Mouse (Mus musculus) liver, embryonic 11.5 days (tissue): ENCODE data around the gene Pcgf2. TPM values are rescaled to one million over a fixed set of nuclear protein-coding genes. Genes with fewer than 3 reads are reported as not detected.

Experiments
- ATAC-seq: fragments of 200-750 bp; cut with Nextera tagmentation; replicated peaks from 2 replicates; pipeline ENCODE4 v1.8.0; 2017; ENCODE audit warnings: moderate number of reproducible peaks, mild to moderate bottlenecking, moderate TSS enrichment, moderate library complexity; ENCODE audit not compliant: low FRiP score
- DNase-seq: peaks from one replicate; pipeline ENCODE4 v3.0.0-alpha.2; 2017; ENCODE audit warnings: low spot score
- H3K27ac ChIP-seq: fragments of 300-500 bp; sonication (generic); 2 replicates; pipeline ENCODE4 v1.5.1; 2014; ENCODE audit warnings: mild to moderate bottlenecking, low read depth, low read length, control low read depth
- H3K27me3 ChIP-seq: fragments of 300-500 bp; sonication (generic); replicated peaks from 2 replicates; pipeline ENCODE4 v1.6.1; 2014; ENCODE audit warnings: low read length, mixed read lengths; ENCODE audit not compliant: control insufficient read depth, insufficient read depth
- H3K36me3 ChIP-seq: fragments of 300-500 bp; sonication (generic); 2 replicates; pipeline ENCODE4 v1.6.1; 2014; ENCODE audit warnings: mild to moderate bottlenecking, low read length, moderate library complexity, mixed read lengths; ENCODE audit not compliant: control insufficient read depth, insufficient read depth
- H3K4me1 ChIP-seq: fragments of 300-500 bp; sonication (generic); replicated peaks from 2 replicates; pipeline ENCODE4 v1.6.1; 2014; ENCODE audit warnings: low read length, mixed read lengths; ENCODE audit not compliant: control insufficient read depth, insufficient read depth
- H3K4me2 ChIP-seq: fragments of 300-500 bp; sonication (generic); 2 replicates; pipeline ENCODE4 v1.6.1; 2014; ENCODE audit warnings: mild to moderate bottlenecking, control low read depth, moderate library complexity
- H3K4me3 ChIP-seq: fragments of 300-500 bp; sonication (generic); 2 replicates; pipeline ENCODE4 v1.5.1; 2014; ENCODE audit warnings: low read depth, low read length, control low read depth
- H3K9ac ChIP-seq: fragments of 300-500 bp; sonication (generic); 2 replicates; pipeline ENCODE4 v1.6.1; 2014; ENCODE audit warnings: low read depth, low read length, control low read depth
- H3K9me3 ChIP-seq: fragments of 300-500 bp; sonication (generic); 2 replicates; pipeline ENCODE4 v1.6.1; 2016; ENCODE audit warnings: low read length, inconsistent platforms, mixed read lengths; ENCODE audit not compliant: control insufficient read depth
- WGBS: fragments of 180-500 bp; shearing (Covaris S2); extraction: QIAGEN DNeasy Blood & Tissue Kit; methylation state at CpG from one replicate; pipeline ENCODE4 v1.1.7; 2014; 5-methylcytosine and 5-hydroxymethylcytosine counted together
- polyA plus RNA-seq: library from polyadenylated mRNA; unstranded; fragments of >200 nt; fragmentation: Nextera tagmentation; extraction: Ambion mirVana; gene quantifications from 2 replicates; pipeline ENCODE4 v1.2.1, GENCODE M21; 2014

Pcgf2 gene
- polyA plus RNA-seq, 1 experiment from 2014 or later: 13.2 TPM

DNA sequence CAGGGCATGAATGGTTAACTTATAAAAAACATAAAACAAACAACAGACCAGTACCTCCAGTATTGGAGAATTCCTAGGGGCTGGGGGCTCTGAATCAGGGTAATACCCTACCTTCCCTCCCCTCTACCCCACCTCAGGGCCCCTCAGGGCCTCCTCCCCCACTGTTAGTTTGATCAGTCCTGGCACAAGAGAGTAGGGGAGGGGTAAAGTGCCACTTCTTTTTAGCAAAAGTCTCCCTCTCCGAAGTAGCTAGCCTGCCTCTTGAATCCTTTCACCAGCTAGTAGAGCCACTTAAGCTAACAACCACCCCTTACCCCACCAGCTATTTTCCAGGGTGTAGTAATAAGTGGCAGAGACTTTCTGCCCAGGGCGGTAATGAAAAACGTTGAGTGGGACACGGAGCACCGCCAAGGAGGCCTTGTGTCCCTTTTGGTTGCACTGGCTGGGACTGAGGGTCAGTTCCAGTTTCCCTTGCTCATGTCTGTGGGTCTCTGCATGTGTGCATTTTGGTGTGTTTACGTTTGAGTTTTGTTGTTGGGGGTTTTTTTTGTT is 17.7 kb downstream of the Pcgf2 start:
- no peak for DNase-seq
- Histone ChIP-seq H3K4me3 (no peak overlapping the region), H3K4me1 (peaks cover 11% of the 10 kb centered on the region; the same call in 1 of the 2 replicates), H3K9ac (no peak overlapping the region), H3K9me3 (no peaks in the 10 kb centered on the region), H3K36me3 (peaks cover 7% of the 10 kb centered on the region; the same call in 1 of the 2 replicates), H3K27me3 (no peaks in the 10 kb centered on the region), H3K27ac (no peak overlapping the region), H3K4me2 (no peak overlapping the region)
- no peak for ATAC-seq
- 78% methylated on average over 6 of the region's 6 CpGs for WGBS

DNA sequence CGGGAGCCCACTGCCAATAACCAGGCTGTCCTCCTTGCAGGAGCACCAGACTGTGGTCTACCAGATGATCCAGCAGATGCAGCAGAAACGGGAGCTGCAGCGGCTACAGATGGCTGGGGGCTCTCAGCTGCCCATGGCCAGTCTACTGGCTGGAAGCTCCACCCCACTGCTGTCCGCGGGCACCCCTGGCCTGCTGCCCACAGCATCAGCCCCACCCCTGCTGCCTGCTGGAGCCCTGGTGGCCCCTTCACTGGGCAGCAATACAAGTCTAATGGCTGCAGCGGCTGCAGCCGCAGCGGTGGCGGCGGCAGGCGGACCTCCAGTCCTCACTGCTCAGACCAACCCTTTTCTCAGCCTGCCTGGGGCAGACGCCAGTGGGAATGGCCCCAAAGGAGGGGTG is 19.9 kb downstream of the Pcgf2 start:
- ATAC-seq (no peak), DNase-seq (no peak)
- no peaks in the 10 kb centered on the region for H3K4me1 ChIP-seq
- no peak overlapping the region for H3K9ac ChIP-seq
- H3K4me3 ChIP-seq: no peak overlapping the region
- no peaks in the 10 kb centered on the region for H3K9me3 ChIP-seq
- no peak overlapping the region for H3K4me2 ChIP-seq
- no peaks in the 10 kb centered on the region for H3K27me3 ChIP-seq
- H3K27ac ChIP-seq: no peak overlapping the region
- 89% methylated on average over 12 of the region's 12 CpGs for WGBS
- H3K36me3 ChIP-seq: peaks cover 15% of the 10 kb centered on the region; the same call in 1 of the 2 replicates

GRCm38 (mm10) chr11:97678301-97678700 is 22.0 kb downstream of the Pcgf2 start:
- H3K9me3 ChIP-seq: no peaks in the 10 kb centered on the region
- H3K9ac ChIP-seq: no peak overlapping the region
- no peak overlapping the region for H3K4me2 ChIP-seq
- H3K27me3 ChIP-seq: no peaks in the 10 kb centered on the region; the same call in 1 of the 2 replicates
- H3K4me3 ChIP-seq: no peak overlapping the region
- H3K4me1 ChIP-seq: no peaks in the 10 kb centered on the region
- ATAC-seq (no peak), DNase-seq (no peak)
- peaks cover 21% of the 10 kb centered on the region; the same call in 1 of the 2 replicates for H3K36me3 ChIP-seq
- no peak overlapping the region for H3K27ac ChIP-seq
- WGBS: 91% methylated on average over 15 of the region's 15 CpGs

DNA sequence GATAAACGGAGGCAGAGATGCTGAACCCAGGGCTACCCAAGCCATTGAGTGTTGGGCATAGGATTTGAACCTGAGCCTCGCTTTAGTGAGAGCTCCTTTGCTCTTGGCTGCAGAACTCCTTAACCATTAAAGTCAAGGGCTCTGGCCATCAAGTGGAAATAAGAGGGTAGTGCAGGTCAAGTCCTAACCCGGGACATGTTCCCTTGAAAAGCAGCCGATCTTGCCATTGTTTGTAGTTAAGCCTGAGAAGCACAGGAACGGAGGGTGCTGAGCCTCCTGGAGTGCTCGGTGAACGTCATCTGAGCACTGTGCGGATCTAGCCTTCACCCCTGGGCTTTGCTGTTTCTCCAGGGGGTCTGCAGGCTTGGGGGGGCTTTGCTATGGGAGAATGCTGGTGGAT is 22.5 kb downstream of the Pcgf2 start:
- DNase-seq: no peak
- H3K9me3 ChIP-seq: no peaks in the 10 kb centered on the region
- H3K27ac ChIP-seq: no peak overlapping the region
- WGBS: 66% methylated on average over 8 of the region's 8 CpGs
- H3K9ac ChIP-seq: no peak overlapping the region
- H3K4me1 ChIP-seq: no peaks in the 10 kb centered on the region
- no peak overlapping the region for H3K4me2 ChIP-seq
- H3K27me3 ChIP-seq: no peaks in the 10 kb centered on the region; the same call in 1 of the 2 replicates
- no peak for ATAC-seq
- H3K4me3 ChIP-seq: no peak overlapping the region
- peaks cover 21% of the 10 kb centered on the region; the same call in 1 of the 2 replicates for H3K36me3 ChIP-seq

DNA sequence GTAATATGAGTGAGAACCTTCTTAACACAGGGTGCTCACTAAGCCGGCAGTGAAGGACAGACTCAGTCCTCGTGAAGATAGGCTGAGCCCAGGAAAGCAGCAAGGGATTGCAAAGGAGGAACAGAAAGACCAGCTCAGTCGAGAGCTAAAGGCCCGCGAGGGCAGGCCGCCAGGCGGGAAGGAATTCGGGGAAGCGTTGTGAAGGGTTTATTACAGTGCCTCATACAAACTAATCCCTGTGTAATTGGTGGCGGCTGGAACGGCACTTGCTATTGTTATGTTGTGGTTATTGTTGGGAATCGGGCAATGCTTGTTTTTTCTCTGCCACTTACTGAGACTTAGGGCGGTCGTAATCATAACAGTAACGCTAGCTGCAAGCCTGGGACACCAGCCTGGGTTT is 22.9 kb downstream of the Pcgf2 start:
- 78% methylated on average over 15 of the region's 15 CpGs for WGBS
- Histone ChIP-seq H3K27me3 (no peaks in the 10 kb centered on the region; the same call in 1 of the 2 replicates), H3K4me2 (no peak overlapping the region), H3K4me1 (no peaks in the 10 kb centered on the region), H3K4me3 (no peak overlapping the region), H3K36me3 (peaks cover 21% of the 10 kb centered on the region; the same call in 1 of the 2 replicates), H3K27ac (no peak overlapping the region), H3K9me3 (no peaks in the 10 kb centered on the region), H3K9ac (no peak overlapping the region)
- DNase-seq (no peak), ATAC-seq (no peak)

GRCm38 (mm10) chr11:97676050-97676754 is 24.1 kb downstream of the Pcgf2 start:
- H3K9ac ChIP-seq: no peak overlapping the region
- no peak for ATAC-seq
- DNase-seq: no peak
- H3K27me3 ChIP-seq: no peaks in the 10 kb centered on the region; the same call in 1 of the 2 replicates
- no peak overlapping the region for H3K4me2 ChIP-seq
- WGBS: 87% methylated on average over 15 of the region's 15 CpGs
- no peaks in the 10 kb centered on the region for H3K9me3 ChIP-seq
- H3K27ac ChIP-seq: no peak overlapping the region
- no peak overlapping the region for H3K4me3 ChIP-seq
- H3K4me1 ChIP-seq: no peaks in the 10 kb centered on the region
- H3K36me3 ChIP-seq: peaks cover 21% of the 10 kb centered on the region; the same call in 1 of the 2 replicates

DNA sequence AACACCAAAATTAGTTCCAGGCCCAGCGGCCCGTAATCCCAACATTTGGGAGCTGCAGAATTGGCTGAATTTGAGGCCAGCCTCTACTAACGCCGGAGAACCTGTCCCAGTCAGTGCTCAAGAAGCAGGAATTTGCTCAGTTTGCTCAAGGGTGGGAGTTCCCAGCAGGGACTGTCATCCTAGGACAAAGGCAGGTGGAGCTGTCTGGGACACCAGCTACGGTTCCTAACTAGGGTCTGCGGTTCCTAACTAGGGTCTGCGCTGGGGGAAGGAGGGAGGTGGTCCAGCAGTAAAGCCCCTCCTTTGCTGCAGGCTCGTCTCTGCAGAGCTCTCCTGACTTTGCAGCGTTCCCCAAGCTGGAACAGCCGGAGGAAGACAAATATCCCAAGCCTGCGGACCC is 27.1 kb downstream of the Pcgf2 start:
- Histone ChIP-seq H3K9me3 (no peaks in the 10 kb centered on the region), H3K9ac (no peak overlapping the region), H3K36me3 (peaks cover 20% of the 10 kb centered on the region; the same call in 1 of the 2 replicates), H3K4me2 (no peak overlapping the region), H3K4me3 (no peak overlapping the region), H3K4me1 (peaks cover 16% of the 10 kb centered on the region), H3K27ac (no peak overlapping the region), H3K27me3 (no peaks in the 10 kb centered on the region; the same call in 1 of the 2 replicates)
- DNase-seq: no peak
- WGBS: 90% methylated on average over 11 of the region's 11 CpGs
- no peak for ATAC-seq

DNA sequence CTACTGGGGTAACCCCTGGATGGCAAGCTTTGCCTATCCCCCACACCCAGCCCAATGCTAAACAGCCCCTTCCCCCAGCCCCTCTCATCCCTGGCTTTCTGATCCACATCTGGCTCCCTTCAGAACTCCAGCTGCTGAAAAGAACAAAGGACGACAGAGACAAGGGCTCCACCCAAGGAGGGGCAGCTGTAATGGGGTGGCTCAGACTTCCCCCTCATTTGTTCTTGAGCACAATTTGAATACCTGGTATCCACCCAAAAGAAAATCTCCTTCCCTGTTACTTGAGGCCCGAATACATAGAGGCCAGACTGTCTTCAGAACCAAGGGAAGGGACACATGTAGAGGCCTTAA is 29.1 kb downstream of the Pcgf2 start:
- no peak for ATAC-seq
- no peak overlapping the region for H3K9ac ChIP-seq
- peaks cover 16% of the 10 kb centered on the region for H3K4me1 ChIP-seq
- peaks cover 12% of the 10 kb centered on the region; the same call in 1 of the 2 replicates for H3K36me3 ChIP-seq
- H3K27ac ChIP-seq: no peak overlapping the region
- 59% methylated on average over 2 of the region's 2 CpGs for WGBS
- no peak for DNase-seq
- no peak overlapping the region for H3K4me2 ChIP-seq
- H3K9me3 ChIP-seq: no peaks in the 10 kb centered on the region
- H3K4me3 ChIP-seq: no peak overlapping the region
- H3K27me3 ChIP-seq: no peaks in the 10 kb centered on the region; the same call in 1 of the 2 replicates
